ENCODE assay signal across 10 mouse cellular contexts in genomic region chr2:164403396-164404081, GRCm38 (mm10). TPM values are rescaled to one million over a fixed set of nuclear protein-coding genes. Genes with fewer than 3 reads are reported as not detected.
DNase-seq lines count a peak whose midpoint lies in the region; ATAC-seq and TF ChIP-seq lines count a peak whose summit lies in the region.
"Had no signal": no experiment of that assay in that cellular context is flagged by ENCODE, and none has a peak within 500 bp of the region (broad histone marks: within the 10 kb centered on the region; RNA-seq: fewer than 3 reads in every experiment).

No protein-coding gene starts in this region.

- TF ChIP-seq POLR2A in lung, adult 2 months (IDR thresholded peaks at IDR 0.05; ENCODE audit: borderline replicate concordance, extremely low read depth, low read depth, low read length), result 0 out of 2 replicates have a peak, but pooled peaks have one; percentile 21
- no peak for TF ChIP-seq POLR2A in kidney, adult 2 months (IDR thresholded peaks at IDR 0.05; ENCODE audit: low read depth, low read length)

- no peak overlapping the region for H3K27ac ChIP-seq in heart, embryonic 15.5 days
- no peak overlapping the region for H3K27ac ChIP-seq in embryonic facial prominence, embryonic 12.5 days
- no peak overlapping the region for H3K27ac ChIP-seq in kidney, adult 2 months (ENCODE audit: insufficient read depth, low read depth, low read length)

- no peak overlapping the region for H3K9ac ChIP-seq in heart, embryonic 15.5 days
- no peak overlapping the region for H3K9ac ChIP-seq in embryonic facial prominence, embryonic 12.5 days
- H3K9ac ChIP-seq: liver, postnatal 0 days had no signal

- 13% methylated on average over 14 of the region's 14 CpGs for WGBS in heart, embryonic 15.5 days
- WGBS in embryonic facial prominence, embryonic 12.5 days, result 5% methylated on average over 14 of the region's 14 CpGs
- 26% methylated on average over 14 of the region's 14 CpGs for WGBS in lung, adult 2 months
- whole genome bisulfite sequencing in kidney, adult 2 months, result 50% methylated on average over 14 of the region's 14 CpGs

- H3K4me2 ChIP-seq in heart, embryonic 15.5 days, result peak overlapping the region; percentile 79
- H3K4me2 ChIP-seq in embryonic facial prominence, embryonic 12.5 days (replicated peaks), result peak overlapping the region; percentile 63

- H3K36me3 ChIP-seq in heart, embryonic 15.5 days, result no peaks in the 10 kb centered on the region
- H3K36me3 ChIP-seq in embryonic facial prominence, embryonic 12.5 days, result no peaks in the 10 kb centered on the region
- H3K36me3 ChIP-seq in kidney, adult 2 months (ENCODE audit: control insufficient read depth, insufficient read depth, low read length), result no peaks in the 10 kb centered on the region

- peaks cover 39% of the 10 kb centered on the region for H3K4me1 ChIP-seq in heart, embryonic 15.5 days (replicated peaks)
- peaks cover 35% of the 10 kb centered on the region; the same call in 1 of the 2 replicates for H3K4me1 ChIP-seq in embryonic facial prominence, embryonic 12.5 days
- no peaks in the 10 kb centered on the region for H3K4me1 ChIP-seq in lung, adult 2 months (ENCODE audit: control insufficient read depth, insufficient read depth, low read length)
- 0 out of 2 replicates have a peak, but pooled peaks cover 4% of the 10 kb centered on the region for H3K4me1 ChIP-seq in kidney, adult 2 months (ENCODE audit: control insufficient read depth, insufficient read depth, low read length)

- peak overlapping the region; percentile 51; the same call in 1 of the 2 replicates for H3K4me3 ChIP-seq in heart, embryonic 15.5 days
- H3K4me3 ChIP-seq in embryonic facial prominence, embryonic 12.5 days, result peak overlapping the region; percentile 41
- peak overlapping the region; percentile 44 for H3K4me3 ChIP-seq in lung, adult 2 months (replicated peaks; ENCODE audit: extremely low read depth, low read depth, low read length)
- H3K4me3 ChIP-seq in kidney, adult 2 months (ENCODE audit: insufficient read depth, low read depth, low read length), result no peak overlapping the region

- intact Hi-C loops in heart, postnatal 25 days (cut with DNase I), result no loop called here

- H3K27me3 ChIP-seq in heart, embryonic 15.5 days, result peaks cover 97% of the 10 kb centered on the region
- H3K27me3 ChIP-seq in embryonic facial prominence, embryonic 12.5 days, result peaks cover 95% of the 10 kb centered on the region
- no peaks in the 10 kb centered on the region for H3K27me3 ChIP-seq in kidney, adult 2 months (replicated peaks; ENCODE audit: control insufficient read depth, insufficient read depth, low read length)

- no peak for TF ChIP-seq CTCF in lung, adult 2 months (IDR thresholded peaks at IDR 0.05; ENCODE audit: insufficient read depth, low read length)
- TF ChIP-seq CTCF in kidney, adult 2 months (conservative IDR thresholded peaks at IDR 0.05; ENCODE audit: insufficient read depth, insufficient read length, low read depth, low read length), result no peak

- no peak for DNase-seq in heart, postnatal 25 days (ENCODE audit: low spot score)
- DNase-seq in B cell, adult 2 months, result peak; percentile 35
- peak; percentile 65 for DNase-seq in lung, adult 2 months
- no peak for DNase-seq in ovary, adult 18-20 months (ENCODE audit: low spot score)
- no peak for DNase-seq in kidney, adult 2 months
- no peak for DNase-seq in gastrocnemius, postnatal 10 days

- no peaks in the 10 kb centered on the region for H3K9me3 ChIP-seq in heart, embryonic 15.5 days (replicated peaks)
- H3K9me3 ChIP-seq in embryonic facial prominence, embryonic 12.5 days, result no peaks in the 10 kb centered on the region

- ATAC-seq in heart, embryonic 15.5 days (replicated peaks; ENCODE audit: insufficient number of reproducible peaks, insufficient read depth, low FRiP score, low read depth), result no peak
- ATAC-seq in embryonic facial prominence, embryonic 12.5 days (ENCODE audit: insufficient number of reproducible peaks, insufficient read depth, low FRiP score, low TSS enrichment), result no peak

RNA-seq across cellular contexts. Expression of gene Rbpjl, which starts 0.6 kb away (rescaled TPM):
- 0.25 and 0.80 TPM in 2 replicates for polyA plus RNA-seq in heart, embryonic 15.5 days (2015; fragmentation: Nextera tagmentation; extraction: Ambion mirVana)
- not detected for total RNA-seq in heart, postnatal 25 days (2021)
- polyA plus RNA-seq in embryonic facial prominence, embryonic 12.5 days (2016; fragmentation: Nextera tagmentation; extraction: Ambion mirVana), result 0.46 and 0.53 TPM in 2 replicates
- polyA plus RNA-seq in lung, adult 2 months (2012; rRNA removed), result 86.8 and 101 TPM in 2 replicates
- polyA plus RNA-seq in kidney, adult 2 months (2012; rRNA removed), result 0.04 TPM in 1 of 2 replicates, not detected in the other
- total RNA-seq in gastrocnemius, postnatal 10 days (2021), result under 1 TPM; 0.05 to 0.07 TPM
- total RNA-seq: adrenal gland, postnatal 14 days had no signal
- polyA plus RNA-seq: liver, postnatal 0 days had no signal

RNA-seq across cellular contexts. Expression of gene Matn4, which starts 1.4 kb away (rescaled TPM):
- 8.4 and 14.9 TPM in 2 replicates for polyA plus RNA-seq in heart, embryonic 15.5 days (2015; fragmentation: Nextera tagmentation; extraction: Ambion mirVana)
- total RNA-seq in heart, postnatal 25 days (2021), result under 1 TPM; 0.42 to 0.52 TPM
- polyA plus RNA-seq in embryonic facial prominence, embryonic 12.5 days (2016; fragmentation: Nextera tagmentation; extraction: Ambion mirVana), result 36.2 and 43.9 TPM in 2 replicates
- polyA plus RNA-seq in lung, adult 2 months (2012; rRNA removed), result 78.0 and 80.1 TPM in 2 replicates
- 1.4 and 2.6 TPM in 2 replicates for polyA plus RNA-seq in kidney, adult 2 months (2012; rRNA removed)
- 1 to 10 TPM; 5.8 to 7.8 TPM for total RNA-seq in gastrocnemius, postnatal 10 days (2021)

RNA-seq across cellular contexts. Expression of gene Slpi, which starts 14.6 kb away (rescaled TPM):
- 1.3 and 1.6 TPM in 2 replicates for polyA plus RNA-seq in heart, embryonic 15.5 days (2015; fragmentation: Nextera tagmentation; extraction: Ambion mirVana)
- total RNA-seq in heart, postnatal 25 days (2021), result 1 to 10 TPM; 3.1 to 7.2 TPM
- 0.96 and 1.5 TPM in 2 replicates for polyA plus RNA-seq in embryonic facial prominence, embryonic 12.5 days (2016; fragmentation: Nextera tagmentation; extraction: Ambion mirVana)
- 64.8 and 662 TPM in 2 replicates for polyA plus RNA-seq in lung, adult 2 months (2012; rRNA removed)
- polyA plus RNA-seq in kidney, adult 2 months (2012; rRNA removed), result 3.0 and 4.6 TPM in 2 replicates
- total RNA-seq in gastrocnemius, postnatal 10 days (2021), result 1 to 10 TPM in 1 of 2 experiments, not detected in 1; 1.4 TPM

RNA-seq across cellular contexts. Expression of gene Sdc4, which starts 40.1 kb away (rescaled TPM):
- polyA plus RNA-seq in heart, embryonic 15.5 days (2015; fragmentation: Nextera tagmentation; extraction: Ambion mirVana), result 41.9 and 56.5 TPM in 2 replicates
- 10 to 100 TPM; 19.7 to 22.4 TPM for total RNA-seq in heart, postnatal 25 days (2021)
- polyA plus RNA-seq in embryonic facial prominence, embryonic 12.5 days (2016; fragmentation: Nextera tagmentation; extraction: Ambion mirVana), result 42.6 and 44.4 TPM in 2 replicates
- 75.1 and 91.1 TPM in 2 replicates for polyA plus RNA-seq in lung, adult 2 months (2012; rRNA removed)
- polyA plus RNA-seq in kidney, adult 2 months (2012; rRNA removed), result 194 and 212 TPM in 2 replicates
- total RNA-seq in gastrocnemius, postnatal 10 days (2021), result 10 to 100 TPM; 52.5 TPM

RNA-seq across cellular contexts. Expression of gene Sys1, which starts 53.2 kb away (rescaled TPM):
- 32.0 and 40.4 TPM in 2 replicates for polyA plus RNA-seq in heart, embryonic 15.5 days (2015; fragmentation: Nextera tagmentation; extraction: Ambion mirVana)
- total RNA-seq in heart, postnatal 25 days (2021), result 10 to 100 TPM; 22.2 to 26.8 TPM
- 65.4 and 66.8 TPM in 2 replicates for polyA plus RNA-seq in embryonic facial prominence, embryonic 12.5 days (2016; fragmentation: Nextera tagmentation; extraction: Ambion mirVana)
- 89.8 and 133 TPM in 2 replicates for polyA plus RNA-seq in lung, adult 2 months (2012; rRNA removed)
- polyA plus RNA-seq in kidney, adult 2 months (2012; rRNA removed), result 94.5 and 122 TPM in 2 replicates
- 10 to 100 TPM; 16.8 to 18.4 TPM for total RNA-seq in gastrocnemius, postnatal 10 days (2021)

Comparison
In these comparisons a context has a peak if more than half of its experiments do, and no peak if none do; other contexts are left out.
1. DNase-seq: peak in B cell, adult 2 months (2 of 2) and lung, adult 2 months (single experiment); none in heart, postnatal 25 days (single experiment), ovary, adult 18-20 months (single experiment), kidney, adult 2 months (single experiment) and gastrocnemius, postnatal 10 days (single experiment).
2. RNA of gene Rbpjl, which starts 0.6 kb away (polyA plus RNA-seq): 86.8 to 101 TPM in lung, adult 2 months; 0.46 to 0.53 TPM in embryonic facial prominence, embryonic 12.5 days, 0.25 to 0.80 TPM in heart, embryonic 15.5 days and 0.04 TPM in kidney, adult 2 months; every median in the first group is over 10 times any median in the second.
3. RNA of gene Slpi, which starts 14.6 kb away (polyA plus RNA-seq): 64.8 to 662 TPM in lung, adult 2 months; 3.0 to 4.6 TPM in kidney, adult 2 months, 1.3 to 1.6 TPM in heart, embryonic 15.5 days and 0.96 to 1.5 TPM in embryonic facial prominence, embryonic 12.5 days; every median in the first group is over 10 times any median in the second.